8 mouse cellular contexts compared by ENCODE assay signal in the genomic region with DNA sequence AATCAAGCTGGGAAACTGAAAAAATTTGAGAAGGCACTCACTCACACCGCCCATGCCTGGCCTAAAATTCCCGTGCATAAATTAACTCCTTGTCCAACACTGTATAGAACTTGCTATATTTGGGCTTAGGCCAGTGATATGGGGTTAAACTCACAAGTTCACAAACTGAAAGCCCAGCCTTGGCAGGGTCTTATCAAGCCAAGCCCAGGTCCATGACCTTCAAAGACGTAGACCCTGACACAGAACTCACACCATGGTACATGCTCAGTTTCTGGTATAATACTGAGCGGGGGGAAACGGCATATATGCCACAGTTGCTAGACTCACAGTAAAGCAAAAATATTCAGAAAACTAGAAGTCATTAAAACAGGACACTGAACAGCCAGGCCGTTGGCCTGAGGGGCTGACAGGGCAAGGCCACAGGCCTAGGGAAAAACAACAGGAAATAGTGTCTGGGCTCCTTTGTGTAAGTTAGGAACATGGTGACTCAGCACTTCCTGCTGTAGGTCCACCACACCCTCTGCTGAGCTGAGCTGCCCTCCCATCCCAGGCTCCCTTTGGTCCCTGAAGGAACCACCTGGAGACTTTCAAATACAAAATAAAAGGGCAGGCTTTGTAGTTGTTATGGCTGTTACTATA. TPM values are rescaled to one million over a fixed set of nuclear protein-coding genes. Genes with fewer than 3 reads are reported as not detected.
DNase-seq lines count a peak whose midpoint lies in the region; ATAC-seq and TF ChIP-seq lines count a peak whose summit lies in the region.

No protein-coding gene starts in this region.

- no peaks in the 10 kb centered on the region for H3K9me3 ChIP-seq in neural tube, embryonic 13.5 days
- H3K9me3 ChIP-seq in liver, postnatal 0 days (ENCODE audit: low read length) = no peaks in the 10 kb centered on the region

- no peak for ATAC-seq in neural tube, embryonic 13.5 days (ENCODE audit: low read depth)
- ATAC-seq in inflammation-experienced regulatory T-cells, adult 6 months = peak; percentile 70
- ATAC-seq in liver, postnatal 0 days = peak; percentile 74

- 79% methylated on average over 6 of the region's 6 CpGs for WGBS in neural tube, embryonic 13.5 days
- 30% methylated on average over 6 of the region's 6 CpGs for WGBS in liver, postnatal 0 days (ENCODE audit: insufficient replicate concordance)

- H3K9ac ChIP-seq in neural tube, embryonic 13.5 days = no peak overlapping the region
- H3K9ac ChIP-seq in liver, postnatal 0 days (replicated peaks) = 0 out of 2 replicates have a peak overlapping the region, but pooled peaks have one; percentile 0

- H3K27me3 ChIP-seq in neural tube, embryonic 13.5 days = no peaks in the 10 kb centered on the region
- H3K27me3 ChIP-seq in liver, postnatal 0 days (ENCODE audit: insufficient read depth, low read length) = no peaks in the 10 kb centered on the region

- H3K36me3 ChIP-seq in neural tube, embryonic 13.5 days = no peaks in the 10 kb centered on the region
- H3K36me3 ChIP-seq in liver, postnatal 0 days (replicated peaks; ENCODE audit: insufficient read depth, low read length) = no peaks in the 10 kb centered on the region

- H3K4me2 ChIP-seq in neural tube, embryonic 13.5 days = no peak overlapping the region
- peak overlapping the region; percentile 54; the same call in 1 of the 2 replicates for H3K4me2 ChIP-seq in liver, postnatal 0 days (ENCODE audit: low read depth, low read length)

- no peak for DNase-seq in neural tube, embryonic 10.5 days (ENCODE audit: extremely low spot score, low spot score)
- DNase-seq in embryo, embryonic 10.5 days (ENCODE audit: low spot score) = peak; percentile 31
- peak; percentile 46 for DNase-seq in liver, postnatal 0 days
- DNase-seq in thymus, postnatal 14 days = peak; percentile 53
- no peak for DNase-seq in right cerebral cortex, postnatal 14 days
- DNase-seq in retina, postnatal 1 day = no peak

- TF ChIP-seq CTCF in liver, postnatal 0 days (IDR thresholded peaks at IDR 0.05; ENCODE audit: low read depth) = no peak

- H3K27ac ChIP-seq in neural tube, embryonic 13.5 days (replicated peaks) = peak overlapping the region; percentile 49
- peak overlapping the region; percentile 88 for H3K27ac ChIP-seq in liver, postnatal 0 days (ENCODE audit: low read depth)

- H3K4me3 ChIP-seq in neural tube, embryonic 13.5 days = no peak overlapping the region
- no peak overlapping the region for H3K4me3 ChIP-seq in liver, postnatal 0 days (ENCODE audit: low read depth, low read length)

- TF ChIP-seq EP300 in liver, postnatal 0 days (IDR thresholded peaks at IDR 0.05; ENCODE audit: low read depth) = peak; percentile 73

- H3K4me1 ChIP-seq in neural tube, embryonic 13.5 days (replicated peaks) = no peaks in the 10 kb centered on the region
- peaks cover 25% of the 10 kb centered on the region for H3K4me1 ChIP-seq in liver, postnatal 0 days (ENCODE audit: insufficient read depth)

RNA-seq across cellular contexts. Expression of gene Cfap54, which starts 12.3 kb away (rescaled TPM):
- polyA plus RNA-seq in neural tube, embryonic 13.5 days (2015; fragmentation: Nextera tagmentation; extraction: Ambion mirVana) = 0.88 and 1.3 TPM in 2 replicates
- 1 to 10 TPM in 1 of 3 experiments, under 1 TPM in 2; 0.70 to 2.5 (median 0.93) TPM for polyA plus RNA-seq in inflammation-experienced regulatory T-cells, adult 6 months (2017; shearing (Covaris generic))
- polyA plus RNA-seq in liver, postnatal 0 days (2015; fragmentation: Nextera tagmentation; extraction: Ambion mirVana) = 0.11 and 0.41 TPM in 2 replicates

Comparison
In these comparisons a context has a peak if more than half of its experiments do, and no peak if none do; other contexts are left out.
1. DNase-seq: peak in embryo, embryonic 10.5 days (single experiment), liver, postnatal 0 days (single experiment) and thymus, postnatal 14 days (single experiment); none in neural tube, embryonic 10.5 days (single experiment), right cerebral cortex, postnatal 14 days (single experiment) and retina, postnatal 1 day (single experiment).